In genomic region chr4:76076051-76076450, GRCm38 (mm10) we compare ENCODE assay signal across 25 mouse cellular contexts.
"Had no signal": no experiment of that assay in that cellular context is flagged by ENCODE, and none has a peak within 500 bp of the region (broad histone marks: within the 10 kb centered on the region; RNA-seq: fewer than 3 reads in every experiment).

No protein-coding gene starts in this region.

- H3K4me1 ChIP-seq: forebrain, embryonic 15.5 days; hindbrain, embryonic 13.5 days; hindbrain, embryonic 15.5 days; kidney, embryonic 15.5 days had no signal

- H3K4me3 ChIP-seq: forebrain, embryonic 15.5 days; heart, adult 2 months; heart, embryonic 10.5 days; heart, embryonic 13.5 days; heart, embryonic 15.5 days; hindbrain, embryonic 13.5 days; hindbrain, embryonic 15.5 days; kidney, embryonic 15.5 days had no signal

- H3K27me3 ChIP-seq: forebrain, embryonic 15.5 days; heart, embryonic 13.5 days; heart, embryonic 15.5 days; hindbrain, embryonic 13.5 days; hindbrain, embryonic 15.5 days; kidney, embryonic 15.5 days had no signal

- DNase-seq: forebrain, postnatal 0 days; gastrocnemius, postnatal 14 days; gastrocnemius, postnatal 36 days; heart, adult 11 months; heart, adult 2 months; heart, postnatal 14 days; heart, postnatal 36 days; kidney, adult 11 months; kidney, adult 2 months; kidney, adult 9 months; kidney, postnatal 14 days; kidney, postnatal 36 days; layer of hippocampus, adult 9-11 months; layer of hippocampus, postnatal 36 days; left cerebral cortex, postnatal 4 days had no signal

- H3K27ac ChIP-seq: forebrain, embryonic 15.5 days; heart, adult 2 months; heart, embryonic 10.5 days; heart, embryonic 13.5 days; heart, embryonic 15.5 days; hindbrain, embryonic 13.5 days; hindbrain, embryonic 15.5 days; hindbrain, postnatal 0 days; kidney, embryonic 15.5 days; kidney, postnatal 0 days had no signal

- ATAC-seq: forebrain, embryonic 15.5 days; forebrain, postnatal 0 days; hindbrain, postnatal 0 days; intestine, embryonic 16.5 days had no signal

- H3K9ac ChIP-seq: forebrain, embryonic 15.5 days; forebrain, postnatal 0 days; heart, embryonic 13.5 days; heart, embryonic 15.5 days; hindbrain, embryonic 13.5 days; hindbrain, embryonic 15.5 days; kidney, embryonic 15.5 days had no signal

- H3K9me3 ChIP-seq: forebrain, embryonic 15.5 days; heart, embryonic 10.5 days; heart, embryonic 13.5 days; heart, embryonic 15.5 days; hindbrain, embryonic 13.5 days; hindbrain, embryonic 15.5 days; kidney, embryonic 15.5 days had no signal

- H3K4me2 ChIP-seq: forebrain, embryonic 15.5 days; heart, embryonic 13.5 days; heart, embryonic 15.5 days; hindbrain, embryonic 13.5 days; hindbrain, embryonic 15.5 days; kidney, embryonic 15.5 days had no signal

- H3K36me3 ChIP-seq: forebrain, embryonic 15.5 days; heart, embryonic 10.5 days; hindbrain, embryonic 15.5 days had no signal
